Mouse (Mus musculus): Measurements from ENCODE around the gene Ndufa12.
A peak's percentile ranks its signal among the peaks of the same experiment; 100 is the strongest.

Ndufa12 gene

DNA sequence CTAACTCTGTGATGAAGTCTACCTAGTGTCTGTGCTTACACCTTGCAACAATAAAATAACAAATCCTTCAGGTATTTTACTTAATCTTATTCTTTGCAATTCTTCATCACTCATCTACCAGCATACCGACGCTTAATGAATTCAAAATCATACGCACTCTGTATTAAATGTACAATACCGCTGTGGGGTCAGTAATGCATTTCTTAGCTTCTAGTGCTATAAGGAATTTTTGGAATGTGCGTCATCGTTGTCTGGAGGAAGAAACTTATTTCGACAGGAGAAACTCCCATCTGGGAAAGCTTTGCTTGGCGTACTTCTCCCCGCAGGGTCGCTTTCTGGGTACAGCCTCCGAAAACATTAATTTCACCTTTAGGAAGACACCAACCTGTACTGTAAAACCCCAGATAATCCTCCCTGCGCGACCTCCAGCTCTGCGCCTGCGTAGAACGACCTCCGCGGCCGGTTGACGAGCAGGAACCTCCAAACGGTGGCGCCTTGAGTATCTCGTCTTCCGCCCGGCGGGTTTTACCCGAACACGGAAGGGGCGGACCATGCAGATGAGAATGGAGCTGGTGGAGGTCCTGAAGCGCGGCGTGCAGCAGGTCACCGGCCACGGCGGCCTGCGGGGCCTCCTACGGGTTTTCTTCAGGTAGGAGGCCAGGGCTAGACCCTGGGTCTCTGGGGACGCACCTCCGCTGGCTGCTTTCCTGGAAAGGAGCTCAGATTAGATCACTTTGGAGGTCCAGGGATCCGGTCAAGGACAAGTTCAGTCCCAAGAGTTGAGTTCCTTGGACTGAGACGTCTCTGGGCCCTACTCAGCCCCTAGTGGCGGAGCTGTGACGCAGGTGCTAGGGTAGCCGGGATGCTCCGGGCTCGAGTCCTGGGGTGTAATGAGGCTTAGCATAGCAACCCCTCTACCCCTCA is at the start of gene Ndufa12:
TSS of gene Ndufa12 (plus strand) at position 239 of the 924 bp plus-strand sequence.
- peak; percentile 95 for DNase-seq (ENCODE audit: extremely low spot score)

DNA sequence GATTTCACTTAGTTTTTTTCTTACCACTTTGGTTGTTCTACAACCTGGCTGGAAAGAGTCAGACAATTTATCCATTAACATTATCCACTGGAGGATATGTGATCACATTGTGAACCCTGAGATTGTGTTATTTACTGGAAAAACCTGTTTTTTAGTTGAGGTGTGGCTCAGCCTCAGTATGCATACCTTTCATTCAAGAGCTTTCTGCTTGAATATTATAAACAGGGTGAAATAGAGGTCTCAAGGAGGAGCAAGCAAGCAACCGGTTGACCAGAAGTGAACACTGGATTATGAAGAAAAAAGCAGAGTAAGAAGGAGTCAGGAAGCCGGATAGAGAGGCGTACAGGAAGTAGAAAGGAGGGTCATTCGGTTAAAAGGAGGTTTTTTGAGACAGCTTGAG is 47.0 kb upstream of the Ndufa12 start:
- no peak for DNase-seq (ENCODE audit: extremely low spot score)

DNA sequence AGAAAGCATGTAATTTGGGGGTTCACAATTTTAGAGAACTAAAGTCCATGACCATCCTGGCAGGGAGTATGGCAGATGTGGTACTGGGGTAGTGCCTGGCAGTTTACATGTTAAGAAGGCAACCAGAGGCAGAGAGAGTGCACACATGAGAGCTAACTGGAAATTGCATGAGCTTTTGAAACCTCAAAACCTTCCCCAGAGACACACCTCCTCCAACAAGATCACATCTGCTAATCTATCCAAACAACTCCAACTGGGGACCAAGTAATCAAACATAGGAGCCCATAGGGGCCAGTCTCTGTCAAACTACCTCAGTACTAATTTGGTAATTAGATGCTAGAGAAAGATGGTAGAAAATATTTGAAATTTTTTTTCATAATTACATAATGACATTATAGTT is 44.7 kb upstream of the Ndufa12 start:
- no peak for DNase-seq (ENCODE audit: extremely low spot score)

- DNase-seq (ENCODE audit: extremely low spot score) = no peak
Measured at GRCm38 (mm10) chr10:94158962-94159361, 39.6 kb upstream of the Ndufa12 start.

DNA sequence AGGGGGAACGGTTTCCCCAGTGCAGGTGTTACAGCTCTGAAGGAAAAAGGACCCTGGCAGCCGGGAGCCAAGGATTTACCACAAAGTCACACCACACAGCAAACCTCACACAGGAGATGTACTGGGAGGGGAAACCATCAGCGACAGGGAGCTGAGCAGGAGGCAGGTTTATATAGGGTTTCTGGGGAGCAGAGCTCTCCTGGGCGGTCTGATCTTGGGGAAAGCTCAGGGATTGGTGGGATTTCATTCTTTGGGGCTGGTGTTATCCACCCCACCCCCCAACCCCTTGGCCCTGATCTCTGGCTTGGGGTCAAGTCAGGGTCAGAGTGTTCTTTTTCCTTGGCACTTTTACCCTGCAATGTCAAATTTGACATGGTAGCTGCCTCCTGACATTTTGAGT is 39.1 kb upstream of the Ndufa12 start:
- no peak for DNase-seq (ENCODE audit: extremely low spot score)

GRCm38 (mm10) chr10:94161051-94161765 is 37.3 kb upstream of the Ndufa12 start:
- DNase-seq (ENCODE audit: extremely low spot score) = no peak

- no peak for DNase-seq (ENCODE audit: extremely low spot score)
Measured at GRCm38 (mm10) chr10:94162031-94162430, 36.5 kb upstream of the Ndufa12 start.

GRCm38 (mm10) chr10:94164104-94164845 is 34.2 kb upstream of the Ndufa12 start:
- no peak for DNase-seq (ENCODE audit: extremely low spot score)

DNA sequence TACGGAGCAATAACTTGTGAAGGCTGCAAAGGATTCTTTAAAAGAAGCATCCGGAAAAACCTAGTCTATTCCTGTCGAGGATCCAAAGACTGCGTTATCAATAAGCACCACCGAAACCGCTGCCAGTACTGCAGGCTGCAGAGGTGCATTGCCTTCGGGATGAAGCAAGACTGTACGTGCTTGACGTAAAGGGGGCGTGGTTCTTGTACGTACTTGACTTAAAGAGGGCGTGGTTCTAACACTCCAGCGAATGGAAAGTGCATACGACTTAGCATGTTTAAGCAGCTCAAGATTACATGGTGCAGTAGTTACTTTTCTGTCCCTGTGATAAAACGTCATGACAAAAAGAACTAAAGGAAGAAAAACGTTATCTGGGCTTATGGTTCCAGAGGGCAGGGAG is 33.1 kb upstream of the Ndufa12 start:
- no peak for DNase-seq (ENCODE audit: extremely low spot score)

- no peak for DNase-seq (ENCODE audit: extremely low spot score)
Measured at GRCm38 (mm10) chr10:94167051-94167750, 31.3 kb upstream of the Ndufa12 start.

GRCm38 (mm10) chr10:94171440-94172130 is 26.9 kb upstream of the Ndufa12 start:
- no peak for DNase-seq (ENCODE audit: extremely low spot score)

- DNase-seq (ENCODE audit: extremely low spot score) = no peak
Measured at GRCm38 (mm10) chr10:94172137-94172536, 26.4 kb upstream of the Ndufa12 start.

GRCm38 (mm10) chr10:94172706-94173105 is 25.8 kb upstream of the Ndufa12 start:
- no peak for DNase-seq (ENCODE audit: extremely low spot score)

DNA sequence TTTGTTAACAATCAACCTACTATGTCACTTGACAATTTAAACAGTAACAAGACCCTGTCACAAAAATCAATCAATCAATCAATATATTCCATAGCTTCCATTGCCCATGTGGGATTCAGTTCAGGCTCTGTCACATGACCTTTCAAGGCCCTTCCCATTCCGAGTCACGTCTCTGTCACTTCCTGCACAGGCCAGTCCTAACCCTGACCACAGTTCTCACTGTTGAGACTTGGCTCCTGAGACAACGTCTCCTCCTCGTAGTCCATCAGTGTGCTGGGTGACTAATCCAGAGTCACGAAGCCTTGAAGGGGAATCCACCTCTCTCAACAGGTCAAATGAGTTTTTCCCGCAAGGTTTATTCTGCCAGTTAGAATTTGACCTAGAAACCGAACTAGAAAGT is 23.9 kb upstream of the Ndufa12 start:
- no peak for DNase-seq (ENCODE audit: extremely low spot score)

GRCm38 (mm10) chr10:94183199-94183598 is 15.3 kb upstream of the Ndufa12 start:
- DNase-seq (ENCODE audit: extremely low spot score) = no peak

- no peak for DNase-seq (ENCODE audit: extremely low spot score)
Measured at GRCm38 (mm10) chr10:94204973-94205372, 6.5 kb downstream of the Ndufa12 start.

DNA sequence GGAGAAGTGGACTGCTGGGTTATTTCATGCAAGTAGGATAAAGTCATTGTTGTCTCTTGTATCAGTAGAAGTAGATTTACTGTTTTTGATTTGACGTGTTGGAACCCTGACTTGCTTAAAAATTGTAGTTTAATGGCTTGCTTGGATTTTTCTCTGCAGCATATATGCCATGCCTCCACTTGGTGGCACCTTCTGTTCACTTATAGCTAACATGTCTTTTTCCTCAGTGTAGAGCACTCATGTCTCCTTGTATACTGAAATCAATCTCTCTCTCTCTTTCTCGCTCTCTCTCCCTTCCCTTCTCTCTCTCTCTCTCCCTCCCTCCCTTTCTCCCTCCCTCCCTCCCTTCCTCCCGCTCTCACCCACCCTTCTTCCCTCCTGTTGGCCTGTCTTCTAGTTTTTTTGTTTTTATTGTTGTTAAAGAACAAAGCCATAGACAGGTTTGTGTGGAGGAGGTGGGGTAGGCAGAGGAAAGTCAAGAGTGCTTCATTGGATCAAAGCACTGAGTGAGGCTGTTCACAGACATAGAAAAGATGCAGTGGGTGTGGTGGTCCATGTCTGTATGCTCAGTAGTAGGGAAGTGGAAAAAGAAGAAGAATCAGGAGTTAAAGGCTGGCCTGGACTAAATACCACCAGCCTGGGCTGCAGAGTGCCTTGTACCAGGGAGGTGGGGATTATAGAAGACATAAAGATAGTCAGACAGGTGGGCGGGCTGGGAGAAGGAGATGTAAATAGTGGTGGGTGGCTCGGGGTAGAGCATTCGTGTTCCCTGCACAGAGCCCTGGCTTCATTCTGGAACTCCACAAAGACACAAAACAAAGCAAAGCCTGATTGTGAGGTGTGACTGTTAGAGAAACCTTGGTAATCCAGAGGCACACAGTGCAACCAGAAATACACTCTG is 12.4 kb downstream of the Ndufa12 start:
- DNase-seq (ENCODE audit: extremely low spot score) = no peak

DNA sequence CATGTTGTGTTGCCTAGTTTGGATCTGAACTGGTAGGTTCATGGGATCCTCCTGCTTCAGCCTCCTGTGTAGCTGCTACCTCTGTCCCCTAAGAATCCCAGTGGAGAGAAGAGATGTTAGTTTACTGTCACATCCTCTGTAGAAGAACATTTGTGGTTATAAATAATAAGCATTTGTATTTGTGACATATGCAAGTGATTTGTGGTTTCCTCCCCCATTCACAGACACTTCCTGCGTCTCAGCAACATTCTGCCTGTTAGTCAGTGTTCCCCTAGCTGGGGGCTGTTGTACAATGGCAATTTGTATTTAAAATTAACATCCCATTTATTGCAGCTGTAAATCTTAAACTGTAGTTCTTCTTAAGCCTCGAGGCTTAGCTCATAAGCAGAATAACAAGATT is 13.2 kb downstream of the Ndufa12 start:
- no peak for DNase-seq (ENCODE audit: extremely low spot score)

DNA sequence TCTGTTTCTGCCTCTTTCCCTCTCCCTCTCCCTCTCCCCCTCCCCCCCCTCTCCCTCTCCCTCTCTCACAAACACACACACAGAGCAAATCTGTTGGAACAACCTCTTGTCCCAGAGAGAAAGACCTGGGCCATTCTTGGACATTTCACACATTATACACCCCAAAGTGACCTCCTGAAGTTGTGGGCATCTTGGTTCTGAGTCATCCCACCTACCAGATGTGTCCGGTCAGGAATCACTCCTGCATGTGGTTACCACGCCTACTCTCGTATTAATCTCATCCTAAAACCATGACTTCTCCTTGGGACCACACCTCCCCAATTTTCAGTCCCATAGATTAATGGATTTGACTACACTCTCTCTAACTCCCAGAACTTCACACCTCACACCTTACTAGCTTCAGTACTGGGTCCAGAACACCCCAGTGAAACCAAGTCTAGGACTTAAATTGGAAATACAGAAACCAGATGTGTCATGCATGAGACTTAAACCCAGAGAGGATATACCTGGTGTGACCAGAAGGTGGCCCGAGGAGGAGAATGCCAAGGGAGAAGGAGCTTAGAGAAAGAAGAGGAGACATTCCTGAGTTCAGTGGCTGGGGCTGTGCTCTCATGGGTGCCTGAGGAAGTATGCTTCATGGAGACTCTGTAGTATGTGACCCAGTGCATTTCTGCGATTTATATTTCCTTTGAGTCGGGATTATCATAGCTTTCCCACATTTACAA is 26.7 kb downstream of the Ndufa12 start:
- peak; percentile 19 for DNase-seq (ENCODE audit: extremely low spot score)

All from embryo, embryonic 9.5 days (tissue).